In the genomic region with DNA sequence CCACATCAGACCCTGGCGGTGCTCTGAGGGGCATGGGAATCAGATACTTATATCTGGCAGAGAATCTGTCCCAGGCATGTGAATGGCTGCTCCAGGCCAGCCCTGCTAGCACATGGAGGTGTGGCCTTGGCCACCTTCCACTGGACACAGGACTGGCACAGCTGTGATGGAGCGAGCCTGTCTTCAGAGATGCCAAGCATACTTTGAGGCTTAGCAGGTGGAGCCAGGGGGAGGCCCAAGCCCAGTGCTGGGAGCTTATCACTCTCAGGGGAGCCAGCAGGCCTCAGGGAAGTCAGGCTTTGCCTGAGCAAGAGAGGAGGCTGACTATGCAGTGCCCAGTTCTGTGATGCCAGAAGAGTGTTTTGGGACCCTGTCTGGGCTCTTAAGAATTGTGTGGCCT, we compare ENCODE assay signal across 9 mouse cellular contexts. TPM values are rescaled to one million over a fixed set of nuclear protein-coding genes. Genes with fewer than 3 reads are reported as not detected.
DNase-seq lines count a peak whose midpoint lies in the region; ATAC-seq and TF ChIP-seq lines count a peak whose summit lies in the region.
"Had no signal": no experiment of that assay in that cellular context is flagged by ENCODE, and none has a peak within 500 bp of the region (broad histone marks: within the 10 kb centered on the region; RNA-seq: fewer than 3 reads in every experiment).

No protein-coding gene starts in this region.

- intact Hi-C loops in gastrocnemius, postnatal 36 days (cut with DNase I) = no loop called here

- no peak overlapping the region for H3K4me2 ChIP-seq in midbrain, embryonic 14.5 days (ENCODE audit: low read length)
- H3K4me2 ChIP-seq: lung, embryonic 15.5 days had no signal

- no peaks in the 10 kb centered on the region for H3K36me3 ChIP-seq in midbrain, embryonic 14.5 days (ENCODE audit: control insufficient read depth, insufficient read depth, low read length)
- H3K36me3 ChIP-seq: lung, embryonic 15.5 days had no signal

- no peak for TF ChIP-seq CTCF in cerebellum, adult 2 months (IDR thresholded peaks at IDR 0.05; ENCODE audit: borderline replicate concordance, insufficient read depth, low read depth, low read length)

- peak overlapping the region; percentile 42 for H3K27ac ChIP-seq in cerebellum, adult 2 months (ENCODE audit: insufficient read depth, low read length)
- no peak overlapping the region for H3K27ac ChIP-seq in midbrain, embryonic 14.5 days (replicated peaks; ENCODE audit: low read depth, low read length)
- H3K27ac ChIP-seq: lung, embryonic 15.5 days had no signal

- H3K9me3 ChIP-seq in midbrain, embryonic 14.5 days (ENCODE audit: control insufficient read depth, low read length) = no peaks in the 10 kb centered on the region
- H3K9me3 ChIP-seq: lung, embryonic 15.5 days had no signal

- no peak for TF ChIP-seq POLR2A in cerebellum, adult 2 months (IDR thresholded peaks at IDR 0.05; ENCODE audit: borderline replicate concordance, insufficient read depth, low read length)

- H3K27me3 ChIP-seq in cerebellum, adult 2 months (ENCODE audit: control insufficient read depth, insufficient read depth, low read length) = no peaks in the 10 kb centered on the region
- H3K27me3 ChIP-seq in midbrain, embryonic 14.5 days (ENCODE audit: control insufficient read depth, insufficient read depth, low read length) = no peaks in the 10 kb centered on the region
- H3K27me3 ChIP-seq: lung, embryonic 15.5 days had no signal

- ATAC-seq in midbrain, embryonic 14.5 days (ENCODE audit: low FRiP score, low TSS enrichment) = no peak

- WGBS in cerebellum, adult 2 months = 7% methylated on average over 2 of the region's 2 CpGs
- 88% methylated on average over 2 of the region's 2 CpGs for WGBS in midbrain, embryonic 14.5 days

- H3K9ac ChIP-seq in midbrain, embryonic 14.5 days (replicated peaks; ENCODE audit: low read length) = no peak overlapping the region
- H3K9ac ChIP-seq: lung, embryonic 15.5 days had no signal

- peak; percentile 45 to 61 for DNase-seq in cerebellum, adult 2 months
- DNase-seq in cerebellum, adult 8-10 months = no peak
- peak; percentile 88 for DNase-seq in MN1 (ENCODE audit: low spot score)
- DNase-seq in gastrocnemius, postnatal 36 days = peak; percentile 52 to 68
- peak; percentile 72 to 83 for DNase-seq in kidney, postnatal 25 days
- DNase-seq in embryo, embryonic 9.5 days (ENCODE audit: extremely low spot score) = no peak
- DNase-seq in ovary, postnatal 14 days (ENCODE audit: low spot score) = no peak
- no peak for DNase-seq in midbrain, embryonic 14.5 days

- no peak overlapping the region for H3K4me3 ChIP-seq in cerebellum, adult 2 months (replicated peaks; ENCODE audit: insufficient read depth, low read depth, low read length)
- no peak overlapping the region for H3K4me3 ChIP-seq in midbrain, embryonic 14.5 days (replicated peaks; ENCODE audit: low read depth, low read length)
- H3K4me3 ChIP-seq: lung, embryonic 15.5 days had no signal

- H3K4me1 ChIP-seq in cerebellum, adult 2 months (ENCODE audit: control insufficient read depth, insufficient read depth, low read length) = peaks cover 18% of the 10 kb centered on the region
- H3K4me1 ChIP-seq in midbrain, embryonic 14.5 days (ENCODE audit: control insufficient read depth, insufficient read depth, low read length) = peaks cover 35% of the 10 kb centered on the region

RNA-seq across cellular contexts. Expression of a gene that starts 4.1 kb away (rescaled TPM):
- polyA plus RNA-seq in cerebellum, adult 2 months (2012; rRNA removed) = 50.6 and 50.7 TPM in 2 replicates
- total RNA-seq in gastrocnemius, postnatal 36 days (2021) = 10 to 100 TPM; 23.3 to 24.5 TPM
- 25.3 and 30.1 TPM in 2 replicates for polyA plus RNA-seq in midbrain, embryonic 14.5 days (2014; fragmentation: Nextera tagmentation; extraction: Ambion mirVana)

RNA-seq across cellular contexts. Expression of a gene that starts 25.4 kb away (rescaled TPM):
- polyA plus RNA-seq in cerebellum, adult 2 months (2012; rRNA removed) = 13.7 and 13.8 TPM in 2 replicates
- total RNA-seq in gastrocnemius, postnatal 36 days (2021) = under 1 TPM; 0.87 to 0.99 TPM
- 1.8 and 2.0 TPM in 2 replicates for polyA plus RNA-seq in midbrain, embryonic 14.5 days (2014; fragmentation: Nextera tagmentation; extraction: Ambion mirVana)

Comparison
In these comparisons a context has a peak if more than half of its experiments do, and no peak if none do; other contexts are left out.
1. DNase-seq: peak in cerebellum, adult 2 months (2 of 2), MN1 (single experiment), gastrocnemius, postnatal 36 days (2 of 2) and kidney, postnatal 25 days (2 of 2); none in cerebellum, adult 8-10 months (single experiment), embryo, embryonic 9.5 days (single experiment), ovary, postnatal 14 days (single experiment) and midbrain, embryonic 14.5 days (single experiment).